Comparison of ENCODE assay signal across 18 mouse cellular contexts in the genomic region with DNA sequence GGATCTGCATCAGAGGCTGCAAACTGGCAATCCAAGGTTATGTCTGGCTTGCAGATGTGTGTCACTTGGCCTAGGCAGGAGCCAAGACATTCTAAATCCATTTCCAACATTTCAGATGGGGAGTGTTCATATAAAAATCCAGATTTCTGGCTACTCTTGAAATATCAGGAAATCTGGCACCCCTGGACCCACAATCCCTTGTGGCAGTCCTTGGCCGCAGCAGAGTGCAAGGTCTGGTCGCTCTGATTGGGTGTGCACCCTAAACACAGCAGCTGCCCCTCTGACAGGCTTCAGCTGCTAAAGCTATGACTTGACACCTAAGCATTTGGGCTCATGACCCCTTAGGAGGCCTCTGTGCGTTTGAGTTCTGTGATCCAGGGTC.
A peak's percentile ranks its signal among the peaks of the same experiment; 100 is the strongest.
DNase-seq lines count a peak whose midpoint lies in the region; ATAC-seq lines count a peak whose summit lies in the region.
"Had no signal": no experiment of that assay in that cellular context is flagged by ENCODE, and none has a peak within 500 bp of the region (broad histone marks: within the 10 kb centered on the region; RNA-seq: fewer than 3 reads in every experiment).

No protein-coding gene starts in this region.

- ATAC-seq in heart, embryonic 11.5 days (replicated peaks; ENCODE audit: insufficient number of reproducible peaks, low FRiP score, low TSS enrichment): no peak
- no peak for ATAC-seq in hindbrain, embryonic 12.5 days (ENCODE audit: low FRiP score)
- ATAC-seq: Patski had no signal

- H3K27ac ChIP-seq in heart, embryonic 11.5 days (ENCODE audit: low read depth, low read length): no peak overlapping the region
- H3K27ac ChIP-seq in hindbrain, embryonic 12.5 days: no peak overlapping the region
- H3K27ac ChIP-seq: embryonic facial prominence, embryonic 13.5 days; hindbrain, embryonic 10.5 days; limb, embryonic 13.5 days; liver, embryonic 14.5 days had no signal

- H3K4me3 ChIP-seq in heart, embryonic 11.5 days (ENCODE audit: low read depth, low read length): no peak overlapping the region
- no peak overlapping the region for H3K4me3 ChIP-seq in hindbrain, embryonic 12.5 days
- H3K4me3 ChIP-seq: embryonic facial prominence, embryonic 13.5 days; hindbrain, embryonic 10.5 days; limb, embryonic 13.5 days; megakaryocyte, embryonic 14.5 days had no signal

- WGBS in heart, embryonic 11.5 days (ENCODE audit: insufficient replicate concordance): 63% methylated on average over 3 of the region's 3 CpGs
- 81% methylated on average over 3 of the region's 3 CpGs for WGBS in hindbrain, embryonic 12.5 days

- intact Hi-C loops in heart, postnatal 14 days (cut with DNase I): no loop called here

- H3K4me1 ChIP-seq in heart, embryonic 11.5 days (ENCODE audit: control insufficient read depth, insufficient read depth, low read length): no peaks in the 10 kb centered on the region
- H3K4me1 ChIP-seq in hindbrain, embryonic 12.5 days: no peaks in the 10 kb centered on the region
- H3K4me1 ChIP-seq: embryonic facial prominence, embryonic 13.5 days; hindbrain, embryonic 10.5 days; limb, embryonic 13.5 days; megakaryocyte, embryonic 14.5 days had no signal

- H3K9me3 ChIP-seq in heart, embryonic 11.5 days (replicated peaks; ENCODE audit: control insufficient read depth, low read length): no peaks in the 10 kb centered on the region
- 0 out of 2 replicates have a peak, but pooled peaks cover 3% of the 10 kb centered on the region for H3K9me3 ChIP-seq in hindbrain, embryonic 12.5 days (replicated peaks)
- H3K9me3 ChIP-seq: embryonic facial prominence, embryonic 13.5 days; hindbrain, embryonic 10.5 days; limb, embryonic 13.5 days; megakaryocyte, embryonic 14.5 days had no signal

- H3K4me2 ChIP-seq in heart, embryonic 11.5 days: no peak overlapping the region
- no peak overlapping the region for H3K4me2 ChIP-seq in hindbrain, embryonic 12.5 days (replicated peaks)
- H3K4me2 ChIP-seq: embryonic facial prominence, embryonic 13.5 days; limb, embryonic 13.5 days had no signal

- DNase-seq in heart, adult 11 months: peak; percentile 92
- DNase-seq in gastrocnemius, postnatal 10 days: peak; percentile 26
- DNase-seq in heart, postnatal 14 days: peak; percentile 22 to 46
- DNase-seq in lung, postnatal 25 days (ENCODE audit: low spot score): peak; percentile 53
- no peak for DNase-seq in cerebellum, postnatal 36 days
- DNase-seq in thymus, postnatal 14 days: no peak
- DNase-seq: cerebellum, adult 8-10 months; kidney, adult 2 months; kidney, postnatal 14 days; thymus, postnatal 36 days had no signal

- no peak overlapping the region for H3K9ac ChIP-seq in heart, embryonic 11.5 days (ENCODE audit: low read depth, low read length)
- no peak overlapping the region for H3K9ac ChIP-seq in hindbrain, embryonic 12.5 days
- H3K9ac ChIP-seq: embryonic facial prominence, embryonic 13.5 days; limb, embryonic 13.5 days; liver, embryonic 14.5 days had no signal

- H3K36me3 ChIP-seq in heart, embryonic 11.5 days (ENCODE audit: control insufficient read depth, insufficient read depth, low read length): no peaks in the 10 kb centered on the region
- no peaks in the 10 kb centered on the region for H3K36me3 ChIP-seq in hindbrain, embryonic 12.5 days
- H3K36me3 ChIP-seq: embryonic facial prominence, embryonic 13.5 days; hindbrain, embryonic 10.5 days; limb, embryonic 13.5 days had no signal

- no peaks in the 10 kb centered on the region for H3K27me3 ChIP-seq in heart, embryonic 11.5 days (ENCODE audit: control insufficient read depth, insufficient read depth, low read length)
- no peaks in the 10 kb centered on the region for H3K27me3 ChIP-seq in hindbrain, embryonic 12.5 days
- H3K27me3 ChIP-seq: embryonic facial prominence, embryonic 13.5 days; limb, embryonic 13.5 days; megakaryocyte, embryonic 14.5 days had no signal

Comparison
In these comparisons a context has a peak if more than half of its experiments do, and no peak if none do; other contexts are left out.
1. DNase-seq: peak in heart, adult 11 months (single experiment), gastrocnemius, postnatal 10 days (single experiment), heart, postnatal 14 days (2 of 2) and lung, postnatal 25 days (single experiment); none in cerebellum, postnatal 36 days (0 of 2) and thymus, postnatal 14 days (single experiment).